Mouse (Mus musculus) olfactory bulb, adult 2 months (tissue): ENCODE measurements around the gene Hist1h2ai.

Experiments used
- CTCF ChIP-seq: fragments of 200-500 bp; IDR thresholded peaks from 2 replicates; pipeline ENCODE4 v1.5.1; 2012; ENCODE audit warnings: low read depth, mild to moderate bottlenecking, low read length, moderate library complexity; ENCODE audit not compliant: insufficient read depth
- POLR2A ChIP-seq: fragments of 200-500 bp; IDR thresholded peaks from 2 replicates; pipeline ENCODE4 v1.6.1; 2012; ENCODE audit warnings: mild to moderate bottlenecking, low read depth, low read length, moderate library complexity; ENCODE audit not compliant: insufficient read depth

- no peak for TF ChIP-seq CTCF
- TF ChIP-seq POLR2A, result no peak
These were observed 36.1 kb downstream of the Hist1h2ai start for GRCm38 (mm10) chr13:21752356-21752755.
